Mouse (Mus musculus) testis, adult 2 months (tissue): ENCODE results near the gene Nasp.

Experiments
- CTCF ChIP-seq: fragments of 200-500 bp; IDR thresholded peaks from 2 replicates; pipeline ENCODE4 v1.5.1; 2012; ENCODE audit warnings: low read depth, mild to moderate bottlenecking, inconsistent platforms, low read length, moderate library complexity; ENCODE audit not compliant: control insufficient read depth, insufficient read depth, insufficient replicate concordance
- POLR2A ChIP-seq: fragments of 200-500 bp; IDR thresholded peaks from 2 replicates; pipeline ENCODE4 v1.6.1; 2012; ENCODE audit warnings: low read depth, mild to moderate bottlenecking, inconsistent platforms, low read length, moderate library complexity; ENCODE audit not compliant: control insufficient read depth

DNA sequence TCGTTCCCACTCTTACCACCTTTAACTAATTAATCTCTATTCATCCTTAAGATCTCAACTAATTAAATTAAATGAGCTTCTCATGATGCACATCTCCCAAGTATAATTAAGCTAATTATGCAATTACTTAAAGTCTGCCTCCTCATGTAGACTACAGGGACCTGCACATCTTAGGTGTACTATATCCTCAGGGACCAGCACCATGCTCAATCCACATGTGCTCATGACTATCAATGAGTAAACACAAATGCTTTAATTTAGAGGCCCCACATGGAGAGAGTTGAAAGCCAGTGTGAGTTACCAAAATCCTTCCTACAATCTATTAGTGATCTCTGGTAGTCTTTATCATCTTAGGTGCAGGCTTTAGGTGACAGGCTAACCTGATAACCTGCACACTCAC, 7.5 kb upstream of the Nasp start:
- no peak for TF ChIP-seq POLR2A
- no peak for TF ChIP-seq CTCF
